Mouse (Mus musculus): ENCODE data around the gene Akr1d1. TPM values are rescaled to one million over a fixed set of nuclear protein-coding genes. Genes with fewer than 3 reads are reported as not detected.

Akr1d1 gene
- polyA plus RNA-seq (2014; fragmentation: Nextera tagmentation; extraction: Ambion mirVana), result not detected in 2 replicates

DNA sequence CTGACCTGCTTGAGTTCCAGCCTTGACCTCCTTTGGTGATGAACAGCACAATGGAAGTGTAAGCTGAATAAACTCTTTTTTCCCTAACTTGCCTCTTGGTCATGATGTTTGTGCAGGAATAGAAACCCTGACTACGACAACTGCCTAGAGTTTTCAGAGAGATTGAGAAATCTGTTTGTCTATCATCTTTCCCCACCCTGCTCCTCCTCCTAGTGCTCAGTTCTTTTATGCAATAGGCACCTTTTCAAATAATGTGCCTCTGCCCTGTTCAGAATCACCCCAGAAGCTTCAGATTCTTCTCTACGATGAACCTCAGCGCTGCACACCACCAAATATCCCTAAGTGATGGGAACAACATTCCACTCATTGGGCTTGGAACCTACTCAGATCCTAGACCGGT, at the start of gene Akr1d1:
TSS of gene Akr1d1 (plus strand) at position 234 of the 400 bp plus-strand sequence.
- no peaks in the 10 kb centered on the region for H3K36me3 ChIP-seq (ENCODE audit: control insufficient read depth, insufficient read depth, low read length)
- no peaks in the 10 kb centered on the region for H3K9me3 ChIP-seq (ENCODE audit: control insufficient read depth, low read length)
- no peak within 1 kb of the TSS for H3K4me2 ChIP-seq (ENCODE audit: low read length)
- WGBS, result 89% methylated on average over 4 of the region's 4 CpGs
- no peaks in the 10 kb centered on the region for H3K4me1 ChIP-seq (ENCODE audit: control insufficient read depth in 2 of 2, insufficient read depth in 2 of 2, low read length in 2 of 2)
- no peak within 1 kb of the TSS for H3K27ac ChIP-seq (replicated peaks in 1 of 2; ENCODE audit: control insufficient read depth in 1 of 2, insufficient read depth in 1 of 2, low read depth in 2 of 2, low read length in 2 of 2)
- no peak for ATAC-seq (ENCODE audit: insufficient number of reproducible peaks, insufficient read depth, low FRiP score, low read depth)
- no peak within 1 kb of the TSS for H3K9ac ChIP-seq (ENCODE audit: low read length)
- no peak within 1 kb of the TSS for H3K4me3 ChIP-seq (ENCODE audit: control insufficient read depth in 1 of 2, insufficient read depth in 1 of 2, low read depth in 1 of 2, low read length in 2 of 2)
- H3K27me3 ChIP-seq (ENCODE audit: control insufficient read depth, insufficient read depth, low read length), result no peaks in the 10 kb centered on the region

DNA sequence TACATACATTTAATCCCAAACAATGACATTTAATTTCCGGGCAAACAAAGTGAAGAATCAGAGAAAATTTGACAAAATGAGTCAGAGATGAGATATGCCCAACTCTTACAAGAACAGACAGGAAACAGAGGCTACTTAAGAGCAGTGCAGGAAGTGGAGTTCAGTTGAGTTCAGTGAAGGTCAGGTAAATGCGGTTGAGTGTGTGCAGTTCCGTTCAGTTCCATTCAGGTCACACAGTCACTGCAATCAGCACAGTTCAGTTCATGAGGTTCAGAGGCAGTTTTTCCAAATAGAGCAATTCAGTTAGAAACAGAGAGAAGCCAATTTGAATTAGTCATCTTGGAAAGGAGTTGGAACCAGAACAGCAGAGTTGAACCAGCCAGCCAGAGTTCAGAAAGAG, 48.8 kb upstream of the Akr1d1 start:
- Histone ChIP-seq H3K36me3 (ENCODE audit: control insufficient read depth, insufficient read depth, low read length) (no peaks in the 10 kb centered on the region), H3K9me3 (ENCODE audit: control insufficient read depth, low read length) (no peaks in the 10 kb centered on the region), H3K9ac (ENCODE audit: low read length) (no peak overlapping the region), H3K4me2 (ENCODE audit: low read length) (no peak overlapping the region), H3K27ac (replicated peaks in 1 of 2; ENCODE audit: control insufficient read depth in 1 of 2, insufficient read depth in 1 of 2, low read depth in 2 of 2, low read length in 2 of 2) (no peak overlapping the region), H3K4me3 (ENCODE audit: control insufficient read depth in 1 of 2, insufficient read depth in 1 of 2, low read depth in 1 of 2, low read length in 2 of 2) (no peak overlapping the region), H3K27me3 (ENCODE audit: control insufficient read depth, insufficient read depth, low read length) (no peaks in the 10 kb centered on the region), H3K4me1 (ENCODE audit: control insufficient read depth in 2 of 2, insufficient read depth in 2 of 2, low read length in 2 of 2) (no peaks in the 10 kb centered on the region)
- no peak for ATAC-seq (ENCODE audit: insufficient number of reproducible peaks, insufficient read depth, low FRiP score, low read depth)
- 65% methylated on average over 3 of the region's 3 CpGs for WGBS

DNA sequence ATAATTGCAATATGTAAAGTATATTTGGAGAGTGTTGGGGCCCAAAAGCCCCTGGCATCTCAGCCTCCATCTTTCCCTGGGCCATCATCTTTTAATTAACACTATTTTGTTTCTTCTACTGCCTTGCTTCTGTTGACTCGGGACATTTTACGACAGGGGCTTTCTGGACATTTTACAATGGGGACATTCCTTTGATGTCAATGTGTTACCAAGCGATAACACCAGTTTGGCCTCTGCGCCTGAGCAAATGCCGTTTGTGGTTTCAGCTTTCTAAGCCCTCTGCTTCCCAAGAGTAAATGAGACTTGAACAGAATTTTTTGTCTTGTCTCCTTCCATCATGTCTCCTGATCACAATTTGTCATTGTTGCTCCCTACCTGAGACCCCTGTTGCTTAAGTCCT, 46.7 kb upstream of the Akr1d1 start:
- no peak overlapping the region for H3K27ac ChIP-seq (replicated peaks in 1 of 2; ENCODE audit: control insufficient read depth in 1 of 2, insufficient read depth in 1 of 2, low read depth in 2 of 2, low read length in 2 of 2)
- H3K4me2 ChIP-seq (ENCODE audit: low read length), result no peak overlapping the region
- H3K4me1 ChIP-seq (ENCODE audit: control insufficient read depth in 2 of 2, insufficient read depth in 2 of 2, low read length in 2 of 2), result no peaks in the 10 kb centered on the region
- no peak overlapping the region for H3K4me3 ChIP-seq (ENCODE audit: control insufficient read depth in 1 of 2, insufficient read depth in 1 of 2, low read depth in 1 of 2, low read length in 2 of 2)
- no peaks in the 10 kb centered on the region for H3K27me3 ChIP-seq (ENCODE audit: control insufficient read depth, insufficient read depth, low read length)
- no peak for ATAC-seq (ENCODE audit: insufficient number of reproducible peaks, insufficient read depth, low FRiP score, low read depth)
- H3K9me3 ChIP-seq (ENCODE audit: control insufficient read depth, low read length), result no peaks in the 10 kb centered on the region
- H3K36me3 ChIP-seq (ENCODE audit: control insufficient read depth, insufficient read depth, low read length), result no peaks in the 10 kb centered on the region
- WGBS, result 50% methylated on average over 5 of the region's 5 CpGs
- no peak overlapping the region for H3K9ac ChIP-seq (ENCODE audit: low read length)

DNA sequence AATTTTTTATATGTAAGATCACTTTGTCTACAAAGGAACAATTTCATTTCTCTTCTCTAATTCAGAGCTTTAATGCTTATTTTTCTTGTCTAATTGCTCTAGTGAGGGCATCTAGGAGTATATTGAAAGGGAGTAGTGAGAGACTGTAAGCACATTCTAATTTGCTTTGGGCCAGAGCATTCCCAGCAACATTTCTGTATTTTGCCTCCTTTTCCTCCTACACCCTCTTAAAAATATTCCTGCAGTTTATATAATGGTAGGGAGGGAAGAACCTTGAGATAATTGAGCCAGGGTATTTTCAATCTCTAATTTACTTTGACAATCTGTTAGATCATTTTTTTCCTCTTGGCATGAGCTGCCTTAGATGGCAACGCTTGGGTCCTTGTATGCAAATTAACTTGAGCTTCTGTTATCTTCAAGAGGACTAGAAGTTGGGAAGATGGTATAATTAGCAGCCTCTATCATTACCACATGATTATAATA, 45.3 kb upstream of the Akr1d1 start:
- Histone ChIP-seq H3K36me3 (ENCODE audit: control insufficient read depth, insufficient read depth, low read length) (no peaks in the 10 kb centered on the region), H3K4me1 (ENCODE audit: control insufficient read depth in 2 of 2, insufficient read depth in 2 of 2, low read length in 2 of 2) (no peaks in the 10 kb centered on the region), H3K9me3 (ENCODE audit: control insufficient read depth, low read length) (no peaks in the 10 kb centered on the region), H3K27ac (replicated peaks in 1 of 2; ENCODE audit: control insufficient read depth in 1 of 2, insufficient read depth in 1 of 2, low read depth in 2 of 2, low read length in 2 of 2) (no peak overlapping the region), H3K9ac (ENCODE audit: low read length) (no peak overlapping the region), H3K4me2 (ENCODE audit: low read length) (no peak overlapping the region), H3K27me3 (ENCODE audit: control insufficient read depth, insufficient read depth, low read length) (no peaks in the 10 kb centered on the region), H3K4me3 (ENCODE audit: control insufficient read depth in 1 of 2, insufficient read depth in 1 of 2, low read depth in 1 of 2, low read length in 2 of 2) (no peak overlapping the region)
- no peak for ATAC-seq (ENCODE audit: insufficient number of reproducible peaks, insufficient read depth, low FRiP score, low read depth)
- 63% methylated on average over 1 of the region's 1 CpGs for WGBS

DNA sequence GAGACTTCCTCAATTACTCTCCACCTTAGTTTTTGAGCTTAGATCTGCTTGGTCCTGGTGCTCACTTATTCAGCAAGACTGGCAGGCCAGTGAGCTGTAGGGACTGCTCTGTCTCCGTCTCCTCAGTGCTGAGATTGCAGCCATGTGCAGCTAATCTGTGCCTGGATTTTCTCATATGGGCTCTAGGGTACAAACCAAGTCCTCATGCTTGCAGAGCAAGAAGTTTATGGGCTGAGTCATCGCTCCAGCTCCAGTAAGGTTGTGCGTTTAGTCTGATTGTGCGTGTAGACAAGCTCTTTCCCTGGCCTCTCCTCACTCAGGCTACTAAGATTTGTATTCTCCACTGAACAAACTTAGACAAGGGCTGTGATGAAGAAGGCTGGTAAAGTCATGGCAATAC, 43.5 kb upstream of the Akr1d1 start:
- WGBS, result 45% methylated on average over 4 of the region's 4 CpGs
- no peak overlapping the region for H3K4me2 ChIP-seq (ENCODE audit: low read length)

DNA sequence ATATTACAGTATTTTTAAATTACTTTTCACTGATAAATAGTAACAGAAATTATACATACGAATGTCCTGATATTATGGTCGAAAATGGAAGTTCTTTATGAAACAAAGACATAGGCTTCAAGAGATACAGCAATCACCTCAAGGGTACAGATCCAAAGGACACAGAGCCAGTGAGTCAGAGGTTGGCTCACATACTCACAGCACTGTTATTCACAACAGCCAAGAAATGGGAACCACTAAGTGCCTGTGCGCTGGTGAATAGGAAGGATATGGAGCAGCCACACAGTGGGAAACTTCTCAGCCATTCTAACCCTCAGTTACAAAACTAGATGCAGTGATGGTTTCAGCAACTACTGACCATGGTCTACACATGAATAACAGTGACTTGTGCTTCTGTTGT, 37.7 kb upstream of the Akr1d1 start:
- 74% methylated on average over 3 of the region's 3 CpGs for WGBS
- no peak for ATAC-seq (ENCODE audit: insufficient number of reproducible peaks, insufficient read depth, low FRiP score, low read depth)
- H3K4me1 ChIP-seq (ENCODE audit: control insufficient read depth in 2 of 2, insufficient read depth in 2 of 2, low read length in 2 of 2), result no peaks in the 10 kb centered on the region

More for the DNA sequence above, 43.5 kb upstream of the Akr1d1 start:
- Histone ChIP-seq H3K9me3 (ENCODE audit: control insufficient read depth, low read length) (no peaks in the 10 kb centered on the region), H3K36me3 (ENCODE audit: control insufficient read depth, insufficient read depth, low read length) (no peaks in the 10 kb centered on the region), H3K27me3 (ENCODE audit: control insufficient read depth, insufficient read depth, low read length) (no peaks in the 10 kb centered on the region), H3K4me3 (ENCODE audit: control insufficient read depth in 1 of 2, insufficient read depth in 1 of 2, low read depth in 1 of 2, low read length in 2 of 2) (no peak overlapping the region), H3K4me1 (ENCODE audit: control insufficient read depth in 2 of 2, insufficient read depth in 2 of 2, low read length in 2 of 2) (no peaks in the 10 kb centered on the region), H3K9ac (ENCODE audit: low read length) (no peak overlapping the region), H3K27ac (replicated peaks in 1 of 2; ENCODE audit: control insufficient read depth in 1 of 2, insufficient read depth in 1 of 2, low read depth in 2 of 2, low read length in 2 of 2) (no peak overlapping the region)
- ATAC-seq (ENCODE audit: insufficient number of reproducible peaks, insufficient read depth, low FRiP score, low read depth), result no peak

DNA sequence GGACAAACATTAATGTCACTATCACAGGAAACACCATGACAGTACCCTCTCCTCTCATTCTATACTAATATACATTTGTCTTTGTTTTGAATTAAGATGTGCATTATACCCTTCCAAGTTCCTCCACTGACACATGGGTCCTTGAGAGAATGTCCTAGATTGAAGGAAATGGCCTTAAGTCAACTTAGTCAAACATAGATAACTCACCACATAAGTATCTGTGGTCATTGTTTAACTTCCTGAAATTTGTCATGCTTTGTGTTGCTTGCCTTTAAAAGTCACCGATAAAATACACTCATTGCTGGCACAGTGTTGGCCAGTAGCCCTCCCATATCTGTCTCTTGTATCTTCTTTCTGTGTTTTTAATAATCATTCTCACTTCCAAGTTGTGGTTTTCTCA, 35.0 kb upstream of the Akr1d1 start:
- Histone ChIP-seq H3K27me3 (ENCODE audit: control insufficient read depth, insufficient read depth, low read length) (no peaks in the 10 kb centered on the region), H3K36me3 (ENCODE audit: control insufficient read depth, insufficient read depth, low read length) (no peaks in the 10 kb centered on the region), H3K4me1 (ENCODE audit: control insufficient read depth in 2 of 2, insufficient read depth in 2 of 2, low read length in 2 of 2) (no peaks in the 10 kb centered on the region), H3K27ac (replicated peaks in 1 of 2; ENCODE audit: control insufficient read depth in 1 of 2, insufficient read depth in 1 of 2, low read depth in 2 of 2, low read length in 2 of 2) (no peak overlapping the region), H3K4me2 (ENCODE audit: low read length) (no peak overlapping the region), H3K9me3 (ENCODE audit: control insufficient read depth, low read length) (0 out of 2 replicates have a peak, but pooled peaks cover 6% of the 10 kb centered on the region), H3K9ac (ENCODE audit: low read length) (no peak overlapping the region), H3K4me3 (ENCODE audit: control insufficient read depth in 1 of 2, insufficient read depth in 1 of 2, low read depth in 1 of 2, low read length in 2 of 2) (no peak overlapping the region)
- no peak for ATAC-seq (ENCODE audit: insufficient number of reproducible peaks, insufficient read depth, low FRiP score, low read depth)
- 59% methylated on average over 1 of the region's 1 CpGs for WGBS

More for the DNA sequence above, 37.7 kb upstream of the Akr1d1 start:
- Histone ChIP-seq H3K36me3 (ENCODE audit: control insufficient read depth, insufficient read depth, low read length) (no peaks in the 10 kb centered on the region), H3K9me3 (ENCODE audit: control insufficient read depth, low read length) (no peaks in the 10 kb centered on the region), H3K4me2 (ENCODE audit: low read length) (no peak overlapping the region), H3K4me3 (ENCODE audit: control insufficient read depth in 1 of 2, insufficient read depth in 1 of 2, low read depth in 1 of 2, low read length in 2 of 2) (no peak overlapping the region), H3K27me3 (ENCODE audit: control insufficient read depth, insufficient read depth, low read length) (no peaks in the 10 kb centered on the region), H3K27ac (replicated peaks in 1 of 2; ENCODE audit: control insufficient read depth in 1 of 2, insufficient read depth in 1 of 2, low read depth in 2 of 2, low read length in 2 of 2) (no peak overlapping the region), H3K9ac (ENCODE audit: low read length) (no peak overlapping the region)

DNA sequence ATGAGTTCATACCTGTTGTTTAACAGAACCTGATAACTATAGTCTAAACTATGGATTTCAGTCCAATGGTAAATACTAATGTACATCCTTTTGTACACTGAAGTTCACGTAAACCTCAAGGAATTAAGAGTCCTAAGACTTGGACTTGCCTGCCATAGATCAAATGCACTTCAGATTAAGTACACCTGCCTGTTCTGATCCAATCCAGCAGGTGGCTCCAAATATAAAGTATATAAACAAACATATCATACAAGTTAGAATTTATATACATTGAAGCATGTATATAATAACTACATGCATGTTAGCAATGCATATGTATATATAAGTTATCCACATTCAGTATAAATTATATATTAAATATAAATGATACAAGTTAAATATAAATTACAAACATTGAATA, 33.1 kb upstream of the Akr1d1 start:
- Histone ChIP-seq H3K4me3 (ENCODE audit: control insufficient read depth in 1 of 2, insufficient read depth in 1 of 2, low read depth in 1 of 2, low read length in 2 of 2) (no peak overlapping the region), H3K36me3 (ENCODE audit: control insufficient read depth, insufficient read depth, low read length) (no peaks in the 10 kb centered on the region), H3K27me3 (ENCODE audit: control insufficient read depth, insufficient read depth, low read length) (no peaks in the 10 kb centered on the region), H3K27ac (replicated peaks in 1 of 2; ENCODE audit: control insufficient read depth in 1 of 2, insufficient read depth in 1 of 2, low read depth in 2 of 2, low read length in 2 of 2) (no peak overlapping the region), H3K9me3 (ENCODE audit: control insufficient read depth, low read length) (0 out of 2 replicates have a peak, but pooled peaks cover 8% of the 10 kb centered on the region), H3K4me2 (ENCODE audit: low read length) (no peak overlapping the region), H3K4me1 (ENCODE audit: control insufficient read depth in 2 of 2, insufficient read depth in 2 of 2, low read length in 2 of 2) (no peaks in the 10 kb centered on the region), H3K9ac (ENCODE audit: low read length) (no peak overlapping the region)
- WGBS, result 83% methylated on average over 1 of the region's 1 CpGs
- ATAC-seq (ENCODE audit: insufficient number of reproducible peaks, insufficient read depth, low FRiP score, low read depth), result no peak

All from heart, embryonic 14.5 days (tissue).